Mouse (Mus musculus) heart, adult 2 months (tissue): ENCODE results near the gene B4gat1.

Source experiments
- CTCF ChIP-seq: fragments of 200-600 bp; IDR thresholded peaks from 2 replicates; pipeline ENCODE4 v1.8.1; 2022; ENCODE audit warnings: antibody characterized with exemption, mild to moderate bottlenecking, moderate library complexity
- EP300 ChIP-seq: fragments of 200-500 bp; IDR thresholded peaks from 2 replicates; pipeline ENCODE4 v1.6.1; 2011; ENCODE audit warnings: low read depth, low read length, control low read depth; ENCODE audit not compliant: insufficient read depth
- POLR2A ChIP-seq: fragments of 200-500 bp; IDR thresholded peaks from 2 replicates; pipeline ENCODE4 v1.6.1; 2011; ENCODE audit warnings: mild to moderate bottlenecking, low read depth, low read length, control low read depth; ENCODE audit not compliant: insufficient read depth

DNA sequence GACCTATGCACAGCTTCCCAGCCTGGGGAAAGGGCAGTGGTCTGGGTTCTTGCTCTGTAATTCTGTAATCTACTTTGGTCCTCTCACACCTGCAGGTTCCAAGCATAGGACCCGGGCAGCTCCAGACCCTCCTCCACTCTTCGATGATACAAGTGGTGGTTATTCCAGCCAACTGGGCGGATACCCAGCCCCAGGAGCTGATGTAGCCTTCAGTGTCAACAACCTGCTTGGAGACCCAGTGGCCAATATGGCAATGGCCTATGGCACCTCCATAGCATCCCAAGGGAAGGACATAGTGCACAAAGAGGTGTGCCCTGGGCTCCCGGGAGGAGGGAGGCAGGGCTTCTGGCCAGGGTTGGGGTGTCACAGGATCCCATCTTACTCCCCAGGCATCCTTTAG is 50.7 kb downstream of the B4gat1 start:
- TF ChIP-seq CTCF = no peak
- TF ChIP-seq EP300 = no peak
- TF ChIP-seq POLR2A = no peak
